Mouse (Mus musculus): ENCODE data around the gene Nanos1.
A peak's percentile ranks its signal among the peaks of the same experiment; 100 is the strongest.

Gene Nanos1

DNA sequence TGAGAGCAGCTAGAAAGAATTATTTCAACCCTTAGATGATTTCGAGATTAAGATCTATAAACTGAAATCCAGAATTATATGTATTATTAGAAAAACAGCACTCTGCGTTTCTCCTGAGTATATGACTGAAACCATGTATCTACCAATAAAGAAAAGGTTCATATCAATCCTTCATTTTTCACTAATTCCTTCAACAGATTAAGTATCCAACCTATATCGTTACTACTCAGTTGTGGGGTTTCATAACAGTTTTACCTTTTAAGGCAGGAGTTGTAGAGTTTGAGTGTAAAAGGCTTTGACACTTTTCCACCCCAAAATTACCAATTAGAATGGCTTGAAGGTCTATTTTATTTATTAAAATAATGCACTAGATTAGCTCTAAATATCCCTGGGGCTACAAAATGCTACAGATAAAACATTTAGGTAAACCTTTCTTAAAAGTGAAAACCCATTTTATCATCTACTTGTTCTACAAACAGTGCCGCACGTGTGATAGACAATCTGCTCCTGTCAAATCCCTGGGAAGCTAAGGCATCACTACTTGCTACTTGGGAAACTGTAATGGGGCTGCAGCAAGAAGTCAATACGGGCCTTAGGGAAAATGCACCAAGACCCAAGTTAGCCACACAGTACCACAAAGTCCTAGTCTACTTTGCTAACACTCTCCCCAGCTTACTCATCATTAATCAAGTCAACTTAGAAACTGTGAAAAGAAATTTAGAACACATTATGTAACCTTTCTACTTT lies 32.6 kb downstream of the Nanos1 start:
- no peak for ATAC-seq (ENCODE audit: low TSS enrichment)

DNA sequence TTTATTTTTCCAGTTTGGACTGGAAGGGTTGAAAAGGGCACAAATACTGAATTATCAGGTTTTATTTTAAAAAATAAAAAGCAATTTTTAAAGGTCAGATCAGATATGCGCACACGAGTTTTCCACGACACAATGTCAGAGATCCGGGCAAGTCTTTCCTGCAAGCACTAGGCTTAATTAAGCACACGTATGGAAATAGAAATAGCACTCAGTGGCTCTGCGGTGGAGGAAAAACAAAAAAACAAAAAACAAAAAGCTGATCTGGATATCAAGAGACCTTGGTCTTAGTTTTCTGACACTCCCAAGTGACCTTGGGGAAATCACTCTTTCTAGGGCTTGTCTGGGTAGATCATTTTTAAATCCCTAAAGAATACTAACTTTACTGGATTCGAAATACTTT lies 33.7 kb downstream of the Nanos1 start:
- ATAC-seq (ENCODE audit: low TSS enrichment): no peak

DNA sequence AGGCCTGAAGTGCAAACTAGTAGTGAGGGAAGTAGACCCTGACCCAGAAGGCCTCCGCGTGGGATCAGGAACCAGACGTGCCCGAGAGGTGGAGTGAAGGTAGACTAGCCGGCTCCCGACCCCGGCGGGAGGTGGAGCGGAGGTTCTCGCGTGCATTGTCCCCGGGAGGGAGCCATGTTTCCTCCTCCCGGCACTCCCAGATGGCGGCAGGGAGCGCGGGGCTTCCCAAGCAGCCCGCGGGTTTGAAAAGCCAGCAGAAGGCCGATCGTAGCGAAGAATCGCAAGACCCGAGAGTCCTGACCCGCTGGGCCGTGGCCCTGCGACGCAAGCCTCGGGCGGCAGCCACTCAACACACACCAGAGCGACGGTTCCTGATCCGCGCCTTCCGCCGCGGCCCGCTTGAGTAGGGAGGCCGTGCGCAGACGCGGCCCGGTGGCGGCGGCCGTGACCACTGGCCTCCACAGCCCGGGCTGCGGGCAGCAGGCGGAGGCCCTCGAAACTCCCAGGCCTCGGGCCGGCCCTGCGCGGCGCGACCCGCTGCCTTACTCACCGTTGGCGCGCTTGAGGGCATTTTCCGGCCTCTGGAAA lies 34.2 kb downstream of the Nanos1 start:
- peak; percentile 60 for ATAC-seq (ENCODE audit: low TSS enrichment)

DNA sequence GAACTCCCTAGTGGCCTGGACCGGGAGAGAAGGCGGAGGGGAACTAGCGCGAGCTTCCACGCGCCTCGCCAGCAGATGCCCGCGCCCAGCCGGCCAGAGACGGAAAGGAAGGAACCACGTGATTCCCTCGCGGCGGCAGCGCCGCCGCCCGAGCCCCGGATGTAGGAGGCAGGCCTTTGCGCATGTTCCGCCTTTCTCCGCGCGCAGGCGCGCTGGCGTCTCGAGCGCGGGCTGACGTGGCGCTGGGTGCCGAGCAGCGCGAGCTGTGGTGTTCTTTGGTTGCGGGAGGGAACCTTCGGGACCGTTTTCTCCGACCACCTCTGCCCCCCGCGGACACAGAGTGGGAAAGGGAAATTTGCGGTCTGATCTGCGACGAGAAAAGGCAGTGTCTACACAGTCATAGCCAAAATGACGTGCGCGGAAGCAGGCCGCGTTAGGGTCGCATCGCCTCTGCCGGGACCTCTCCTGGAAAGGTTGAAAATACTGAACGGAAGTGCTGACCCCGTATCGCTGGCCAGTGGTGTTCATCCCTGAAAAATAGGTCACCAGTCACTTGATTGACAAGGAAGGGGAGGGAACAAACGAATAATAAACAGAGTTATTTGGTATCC lies 34.9 kb downstream of the Nanos1 start, which contains the start of gene Eif3a:
Gene Eif3a (minus strand): TSS at position 108 of the 611 bp plus-strand sequence.
- peak; percentile 97 for ATAC-seq (ENCODE audit: low TSS enrichment)

DNA sequence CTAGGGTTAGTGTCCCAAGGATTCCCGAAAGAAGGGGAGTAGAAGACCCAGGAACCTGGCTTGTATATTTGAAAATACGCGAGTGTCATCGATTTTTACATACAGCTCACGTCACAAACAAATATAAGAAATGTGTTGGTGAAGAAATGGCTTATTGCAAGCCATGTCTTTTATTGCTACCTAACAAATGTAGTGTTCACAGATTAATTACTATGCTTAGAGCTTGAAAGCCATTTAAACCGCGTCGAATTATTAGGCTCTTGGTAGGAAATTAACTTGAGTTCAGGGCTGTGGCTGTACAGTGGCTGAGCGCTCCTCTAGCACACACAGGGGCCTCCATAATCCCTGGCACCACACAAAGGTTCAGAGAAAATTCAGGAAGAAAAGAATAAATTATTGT lies 35.4 kb downstream of the Nanos1 start:
- ATAC-seq (ENCODE audit: low TSS enrichment): no peak

DNA sequence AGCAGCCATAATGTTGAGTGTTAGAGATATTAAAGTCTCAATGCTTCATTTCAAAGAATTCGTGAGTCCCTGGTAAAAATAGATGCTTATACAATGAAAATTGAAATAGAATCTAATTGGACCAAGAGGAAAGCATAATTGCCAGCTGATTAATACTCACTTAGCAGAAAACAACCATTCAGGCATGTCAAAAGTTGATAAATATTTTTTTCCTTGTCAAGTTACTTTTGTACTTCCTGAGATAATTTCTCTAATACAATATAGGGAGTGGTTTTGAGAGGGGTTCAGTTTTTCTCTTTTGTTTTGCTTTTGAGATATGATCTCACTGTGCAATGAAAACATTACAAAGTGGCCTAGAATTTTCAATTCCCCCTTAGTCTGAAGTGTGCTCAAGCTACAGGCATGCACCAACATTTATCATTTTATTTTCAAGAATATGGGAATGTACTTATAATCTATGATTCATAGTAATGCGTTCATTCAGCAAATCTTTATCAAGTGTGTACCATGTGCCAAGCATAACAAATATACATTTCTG lies 37.5 kb downstream of the Nanos1 start:
- no peak for ATAC-seq (ENCODE audit: low TSS enrichment)

DNA sequence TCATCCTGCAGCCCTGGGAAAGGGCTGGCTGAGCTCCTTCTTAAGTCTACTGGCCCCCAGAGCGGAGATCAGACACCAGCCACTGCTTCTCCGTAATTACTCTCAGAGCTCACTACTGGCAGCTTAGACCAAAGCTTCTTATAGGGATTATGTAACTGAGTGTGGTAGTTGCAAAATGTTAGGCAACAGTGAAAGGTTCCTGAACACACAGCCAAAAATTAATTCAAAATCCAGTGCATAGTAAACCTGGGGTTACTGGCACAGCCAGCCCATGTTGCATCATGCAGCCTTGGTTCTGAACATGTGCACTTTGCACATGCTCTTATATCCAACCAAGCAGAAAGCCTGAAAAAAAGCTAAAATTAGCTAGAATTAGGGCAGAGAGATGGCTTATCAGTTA lies 39.5 kb downstream of the Nanos1 start:
- ATAC-seq (ENCODE audit: low TSS enrichment): no peak

DNA sequence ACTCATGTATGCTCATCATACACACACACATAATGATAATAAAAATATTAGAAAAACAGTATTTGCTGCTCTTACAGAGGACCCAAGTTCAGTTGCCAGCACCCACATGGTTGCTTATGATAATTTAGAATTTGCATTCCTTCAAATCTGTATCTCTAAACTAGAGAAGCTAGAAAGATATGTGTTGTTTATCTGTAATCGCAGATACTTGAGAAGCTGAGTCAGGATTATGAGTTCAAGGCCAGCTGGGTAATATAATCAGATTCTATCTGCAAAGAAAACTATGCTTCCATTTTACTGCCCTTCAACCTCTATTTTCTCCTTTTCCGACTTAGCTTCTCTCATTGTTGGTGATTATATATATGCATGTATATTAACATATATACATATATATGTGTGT lies 41.6 kb downstream of the Nanos1 start:
- ATAC-seq (ENCODE audit: low TSS enrichment): no peak

DNA sequence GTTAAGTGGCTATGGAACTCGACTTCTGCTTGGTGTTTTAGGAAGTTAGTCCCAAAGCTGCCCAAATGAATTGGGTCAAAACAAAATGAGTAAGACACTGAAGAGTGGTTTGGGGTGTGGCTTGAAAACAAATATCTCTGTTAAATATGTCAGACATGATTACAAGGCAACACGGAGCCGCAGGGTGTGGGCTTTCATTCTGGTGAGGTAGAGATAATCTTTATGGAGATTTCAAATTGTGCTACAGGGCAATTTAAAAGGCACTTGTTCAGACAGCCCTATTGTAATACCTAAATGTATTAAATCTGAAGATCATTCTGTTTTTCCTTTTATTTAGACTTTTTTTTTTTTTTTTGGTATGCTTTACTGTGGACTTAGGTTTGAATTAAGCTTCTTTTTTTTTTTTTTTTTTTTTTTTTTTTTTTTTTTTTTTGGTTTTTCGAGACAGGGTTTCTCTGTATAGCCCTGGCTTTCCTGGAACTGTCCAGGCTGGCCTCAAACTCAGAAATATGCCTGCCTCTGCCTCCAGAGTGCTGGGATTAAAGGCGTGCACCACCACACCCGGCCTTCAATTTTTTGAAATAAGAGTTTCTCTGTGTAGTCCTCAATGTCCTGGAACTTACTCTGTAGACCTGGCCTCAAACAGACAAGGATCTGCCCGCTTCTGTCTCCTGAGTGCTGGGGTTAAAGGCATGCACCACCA lies 44.2 kb downstream of the Nanos1 start:
- no peak for ATAC-seq (ENCODE audit: low TSS enrichment)

DNA sequence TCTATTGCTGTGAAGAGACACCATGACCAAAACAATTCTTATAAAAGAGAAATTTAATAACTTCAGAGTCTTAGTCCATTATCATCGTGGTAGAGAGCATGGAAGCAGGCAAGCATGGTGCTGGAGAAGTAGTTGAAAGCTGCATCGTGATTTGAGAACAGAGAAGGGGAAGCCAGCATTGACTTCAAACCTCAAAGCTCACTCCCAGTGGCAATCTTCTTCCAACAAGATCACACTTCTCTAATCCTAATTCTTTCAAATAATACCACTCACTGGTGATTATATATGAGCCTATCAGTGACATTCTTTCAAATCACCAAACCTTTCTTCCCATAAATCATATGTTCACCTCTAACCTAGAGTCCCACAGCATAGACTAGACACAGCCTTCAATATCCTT lies 49.1 kb downstream of the Nanos1 start:
- no peak for ATAC-seq (ENCODE audit: low TSS enrichment)

All from frontal cortex, adult (tissue).